Mouse (Mus musculus): ENCODE data around the gene Mpv17. TPM values are rescaled to one million over a fixed set of nuclear protein-coding genes. Genes with fewer than 3 reads are reported as not detected.

The Mpv17 gene
- polyA plus RNA-seq, 1 experiment from 2014 or later, result 54.4 TPM

DNA sequence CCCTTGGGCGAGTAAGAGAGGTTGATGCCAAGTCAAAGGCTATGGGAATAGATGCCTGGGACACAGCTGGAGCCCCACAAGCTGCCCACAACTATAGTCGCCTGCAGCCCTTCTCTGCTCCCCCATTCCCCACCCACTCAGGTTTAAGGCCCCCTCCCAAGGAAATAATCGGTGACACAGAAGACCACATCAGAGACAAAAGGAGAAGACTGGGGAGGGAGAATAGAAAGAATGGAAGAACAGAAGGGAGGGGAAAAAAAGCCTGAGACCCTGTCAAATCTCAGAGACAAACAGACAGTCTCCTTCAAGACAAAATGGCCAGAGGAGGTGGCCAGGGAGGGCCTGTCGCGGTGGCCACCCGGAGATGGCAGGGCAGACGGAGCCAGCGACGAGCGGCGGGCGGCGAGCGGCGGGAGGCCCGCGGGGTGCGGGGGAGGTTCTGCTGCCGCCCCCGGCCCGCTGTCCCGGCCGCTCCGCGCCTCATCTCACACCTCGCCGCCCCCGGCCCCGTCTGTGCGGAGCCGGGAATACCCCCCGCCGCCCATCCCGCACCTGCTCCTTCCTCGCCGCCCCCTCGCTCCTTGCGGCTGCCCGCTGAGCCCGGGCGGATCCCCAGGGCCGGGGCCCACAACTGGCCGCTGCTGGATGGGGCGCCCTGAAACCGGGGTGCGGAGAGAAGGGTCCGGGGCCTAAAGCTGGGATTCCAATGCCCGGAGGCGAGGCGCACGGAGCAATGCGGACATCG, 61.6 kb downstream of the Mpv17 start:
- peak overlapping the region; percentile 45 for H3K27ac ChIP-seq
- WGBS, result under 1% methylated on average over 48 of the region's 53 CpGs

More for the DNA sequence above, 61.6 kb downstream of the Mpv17 start:
- Histone ChIP-seq H3K9me3 (replicated peaks) (no peaks in the 10 kb centered on the region), H3K4me2 (replicated peaks) (peak overlapping the region; percentile 51), H3K27me3 (peaks cover 98% of the 10 kb centered on the region), H3K9ac (peak overlapping the region; percentile 70), H3K4me3 (peak overlapping the region; percentile 50), H3K4me1 (peaks cover 33% of the 10 kb centered on the region), H3K36me3 (no peaks in the 10 kb centered on the region)
- ATAC-seq (ENCODE audit: low FRiP score), result no peak

Other genes with a start within 250 kb of the Mpv17 start
- gene Ost4, start 246.5 kb downstream of the Mpv17 start, polyA plus RNA-seq (2016; fragmentation: Nextera tagmentation; extraction: Ambion mirVana), result 256 and 303 TPM in 2 replicates
- gene Emilin1, start 240.8 kb downstream of the Mpv17 start, polyA plus RNA-seq (2016; fragmentation: Nextera tagmentation; extraction: Ambion mirVana), result 121 and 122 TPM in 2 replicates
- gene Khk, start 232.8 kb downstream of the Mpv17 start, polyA plus RNA-seq (2016; fragmentation: Nextera tagmentation; extraction: Ambion mirVana), result 5.6 and 7.1 TPM in 2 replicates
- 12.4 and 14.2 TPM in 2 replicates for gene Cgref1, start 208.7 kb downstream of the Mpv17 start, polyA plus RNA-seq (2016; fragmentation: Nextera tagmentation; extraction: Ambion mirVana)
- gene Preb, start 193.9 kb downstream of the Mpv17 start, polyA plus RNA-seq (2016; fragmentation: Nextera tagmentation; extraction: Ambion mirVana), result 120 and 127 TPM in 2 replicates
- not detected in 2 replicates for gene Tcf23, start 185.6 kb downstream of the Mpv17 start, polyA plus RNA-seq (2016; fragmentation: Nextera tagmentation; extraction: Ambion mirVana)
- 119 and 122 TPM in 2 replicates for gene Atraid, start 105.9 kb downstream of the Mpv17 start, polyA plus RNA-seq (2016; fragmentation: Nextera tagmentation; extraction: Ambion mirVana)
- gene Slc5a6, start 105.3 kb downstream of the Mpv17 start, polyA plus RNA-seq (2016; fragmentation: Nextera tagmentation; extraction: Ambion mirVana), result 13.8 and 14.0 TPM in 2 replicates
- gene Cad, start 99.5 kb downstream of the Mpv17 start, polyA plus RNA-seq (2016; fragmentation: Nextera tagmentation; extraction: Ambion mirVana), result 32.2 and 32.4 TPM in 2 replicates
- not detected in 2 replicates for gene Dnajc5g, start 48.0 kb downstream of the Mpv17 start, polyA plus RNA-seq (2016; fragmentation: Nextera tagmentation; extraction: Ambion mirVana)
- gene Slc30a3, start 46.0 kb downstream of the Mpv17 start, polyA plus RNA-seq (2016; fragmentation: Nextera tagmentation; extraction: Ambion mirVana), result 15.7 and 16.2 TPM in 2 replicates
- 0.40 and 0.86 TPM in 2 replicates for gene Trim54, start 37.5 kb downstream of the Mpv17 start, polyA plus RNA-seq (2016; fragmentation: Nextera tagmentation; extraction: Ambion mirVana)
- gene Ucn, start 15.4 kb downstream of the Mpv17 start, polyA plus RNA-seq (2016; fragmentation: Nextera tagmentation; extraction: Ambion mirVana), result not detected in 2 replicates
- 1.8 and 2.3 TPM in 2 replicates for gene Gm29609, start 25.7 kb upstream of the Mpv17 start, polyA plus RNA-seq (2016; fragmentation: Nextera tagmentation; extraction: Ambion mirVana)
- gene Gtf3c2, start 25.9 kb upstream of the Mpv17 start, polyA plus RNA-seq (2016; fragmentation: Nextera tagmentation; extraction: Ambion mirVana), result 86.0 and 89.2 TPM in 2 replicates
- 140 and 145 TPM in 2 replicates for gene Snx17, start 39.0 kb upstream of the Mpv17 start, polyA plus RNA-seq (2016; fragmentation: Nextera tagmentation; extraction: Ambion mirVana)
- 63.0 and 64.4 TPM in 2 replicates for gene Eif2b4, start 39.2 kb upstream of the Mpv17 start, polyA plus RNA-seq (2016; fragmentation: Nextera tagmentation; extraction: Ambion mirVana)
- gene Zfp513, start 48.1 kb upstream of the Mpv17 start, polyA plus RNA-seq (2016; fragmentation: Nextera tagmentation; extraction: Ambion mirVana), result 22.9 and 24.8 TPM in 2 replicates
- gene Ppm1g, start 66.4 kb upstream of the Mpv17 start, polyA plus RNA-seq (2016; fragmentation: Nextera tagmentation; extraction: Ambion mirVana), result 149 TPM in 2 replicates
- 148 and 151 TPM in 2 replicates for gene Nrbp1, start 86.6 kb upstream of the Mpv17 start, polyA plus RNA-seq (2016; fragmentation: Nextera tagmentation; extraction: Ambion mirVana)
- gene Gm9970, start 87.0 kb upstream of the Mpv17 start, polyA plus RNA-seq (2016; fragmentation: Nextera tagmentation; extraction: Ambion mirVana), result 0.57 and 0.94 TPM in 2 replicates
- gene Krtcap3, start 97.4 kb upstream of the Mpv17 start, polyA plus RNA-seq (2016; fragmentation: Nextera tagmentation; extraction: Ambion mirVana), result 6.3 and 9.6 TPM in 2 replicates
- gene Ift172, start 136.9 kb upstream of the Mpv17 start, polyA plus RNA-seq (2016; fragmentation: Nextera tagmentation; extraction: Ambion mirVana), result 44.4 and 57.8 TPM in 2 replicates
- gene Fndc4, start 141.8 kb upstream of the Mpv17 start, polyA plus RNA-seq (2016; fragmentation: Nextera tagmentation; extraction: Ambion mirVana), result 66.9 and 68.2 TPM in 2 replicates
- gene Gckr, start 143.2 kb upstream of the Mpv17 start, polyA plus RNA-seq (2016; fragmentation: Nextera tagmentation; extraction: Ambion mirVana), result 0.38 TPM in 1 of 2 replicates, not detected in the other

Data from hindbrain, embryonic 12.5 days (tissue).